Mouse (Mus musculus): ENCODE measurements at regions not wholly inside any gene's neighbourhood (a gene's known extent, or its start where the extent isn't known, plus 50 kb on each side); places are given as distances from the start of the nearest gene placed in this dataset.
"Not testable (repeated sequence)": the region's sequence is repeated elsewhere in the genome, so short reads cannot be mapped to it uniquely, and the experiment has no call there.

DNA sequence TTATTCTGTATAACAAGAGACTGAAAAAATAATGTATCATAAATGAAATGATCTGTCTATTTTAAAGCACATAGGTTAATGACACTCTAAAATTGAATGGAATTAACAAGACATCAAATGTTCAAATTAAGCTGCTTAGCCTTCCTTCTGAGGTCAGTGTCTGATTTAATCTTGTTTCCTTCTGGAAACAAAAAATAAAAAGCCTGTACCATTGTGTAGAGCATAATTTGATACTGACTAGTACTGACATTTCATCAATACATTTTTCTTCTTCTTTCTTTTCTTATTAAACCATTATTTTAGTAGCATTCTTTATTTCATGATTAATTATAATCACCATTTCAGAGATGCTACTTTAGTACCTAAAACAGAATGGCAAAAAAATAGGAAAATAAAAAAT lies 1862.9 kb upstream of the G6pd2 start:
- Histone ChIP-seq H3K4me2 (ENCODE audit: low read depth, low read length) (no peak overlapping the region), H3K4me1 (ENCODE audit: control insufficient read depth, insufficient read depth) (no peaks in the 10 kb centered on the region), H3K9me3 (replicated peaks; ENCODE audit: control insufficient read depth, low read length) (no peaks in the 10 kb centered on the region), H3K27ac (ENCODE audit: low read depth) (no peak overlapping the region), H3K36me3 (replicated peaks; ENCODE audit: control insufficient read depth, insufficient read depth, low read length) (no peaks in the 10 kb centered on the region), H3K4me3 (ENCODE audit: low read depth, low read length) (no peak overlapping the region), H3K27me3 (ENCODE audit: control insufficient read depth, insufficient read depth, low read length) (no peaks in the 10 kb centered on the region), H3K9ac (replicated peaks; ENCODE audit: low read depth, low read length) (no peak overlapping the region)
- DNase-seq (ENCODE audit: low spot score) (no peak), ATAC-seq (ENCODE audit: insufficient read depth, low read depth) (no peak)
- no peak for TF ChIP-seq EP300 (IDR thresholded peaks at IDR 0.05; ENCODE audit: low read depth)
- TF ChIP-seq CTCF (IDR thresholded peaks at IDR 0.05; ENCODE audit: low read depth): no peak

DNA sequence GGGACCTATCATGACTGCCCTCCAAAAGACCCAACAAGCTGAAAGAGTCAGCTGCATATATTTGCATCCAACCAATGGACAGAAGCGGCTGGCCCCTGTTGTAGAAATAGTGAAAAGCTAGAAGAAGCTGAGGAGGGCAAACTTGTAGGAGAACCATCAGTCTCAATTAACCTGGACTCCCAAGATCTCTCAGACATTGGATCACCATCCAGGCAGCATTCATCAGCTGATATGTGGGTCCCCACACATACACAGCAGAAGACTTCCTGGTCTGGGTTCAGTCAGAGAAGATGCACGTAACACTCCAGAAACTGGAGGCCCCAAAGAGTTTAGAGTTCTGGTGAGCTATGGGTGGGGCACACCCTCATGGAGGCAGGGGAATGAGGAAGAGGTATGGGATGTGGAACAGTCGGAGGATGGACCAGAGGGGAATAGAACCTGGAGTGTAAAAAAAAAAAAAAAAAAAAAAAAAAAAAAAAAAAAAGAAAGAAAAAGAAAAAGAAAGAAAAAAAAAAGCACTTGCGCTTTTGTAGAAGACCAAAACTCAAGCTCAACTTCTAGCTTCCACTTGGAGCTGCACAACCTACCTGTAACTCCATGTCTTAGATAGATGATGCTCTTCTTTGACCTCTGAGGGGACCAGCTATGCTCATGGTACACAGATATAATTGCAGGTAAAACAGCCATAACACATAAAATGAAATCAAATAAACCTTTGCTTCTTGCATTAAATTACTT lies 1860.6 kb upstream of the G6pd2 start:
- ATAC-seq (ENCODE audit: insufficient read depth, low read depth): no peak
- no peaks in the 10 kb centered on the region for H3K4me1 ChIP-seq (ENCODE audit: control insufficient read depth, insufficient read depth)
- no peak for DNase-seq (ENCODE audit: low spot score)
- 83% methylated on average over 4 of the region's 4 CpGs for WGBS
- no peaks in the 10 kb centered on the region for H3K27me3 ChIP-seq (ENCODE audit: control insufficient read depth, insufficient read depth, low read length)
- no peaks in the 10 kb centered on the region for H3K36me3 ChIP-seq (replicated peaks; ENCODE audit: control insufficient read depth, insufficient read depth, low read length)
- no peaks in the 10 kb centered on the region for H3K9me3 ChIP-seq (replicated peaks; ENCODE audit: control insufficient read depth, low read length)
- H3K4me3 ChIP-seq (ENCODE audit: low read depth, low read length): no peak overlapping the region
- H3K9ac ChIP-seq (replicated peaks; ENCODE audit: low read depth, low read length): no peak overlapping the region
- H3K27ac ChIP-seq (ENCODE audit: low read depth): no peak overlapping the region
- H3K4me2 ChIP-seq (ENCODE audit: low read depth, low read length): no peak overlapping the region
- TF ChIP-seq EP300 (IDR thresholded peaks at IDR 0.05; ENCODE audit: low read depth) (no peak), CTCF (IDR thresholded peaks at IDR 0.05; ENCODE audit: low read depth) (no peak)

DNA sequence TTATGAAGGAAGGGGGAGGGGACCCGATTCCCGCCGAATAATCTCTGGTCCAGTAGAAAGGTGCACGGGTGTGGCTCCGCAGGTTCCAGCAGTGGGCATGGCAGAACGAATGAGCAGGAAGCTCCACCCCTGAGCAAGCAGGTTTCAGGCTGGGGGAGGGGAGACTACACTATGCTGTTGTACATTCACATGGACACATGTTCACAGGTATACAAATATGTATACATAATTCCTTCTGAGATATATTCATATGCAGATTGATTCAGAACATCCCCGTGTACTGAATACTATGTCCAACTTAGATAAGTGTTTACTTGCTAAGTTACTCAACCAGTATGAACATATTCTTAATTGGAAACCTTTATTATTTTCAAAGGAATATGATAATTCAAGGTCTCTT lies 1852.4 kb upstream of the G6pd2 start:
- not testable (repeated sequence) for ATAC-seq (ENCODE audit: insufficient read depth, low read depth); H3K27me3 ChIP-seq (ENCODE audit: control insufficient read depth, insufficient read depth, low read length); H3K9me3 ChIP-seq (replicated peaks; ENCODE audit: control insufficient read depth, low read length); H3K4me1 ChIP-seq (ENCODE audit: control insufficient read depth, insufficient read depth); H3K9ac ChIP-seq (replicated peaks; ENCODE audit: low read depth, low read length); H3K36me3 ChIP-seq (replicated peaks; ENCODE audit: control insufficient read depth, insufficient read depth, low read length); H3K27ac ChIP-seq (ENCODE audit: low read depth); H3K4me3 ChIP-seq (ENCODE audit: low read depth, low read length); H3K4me2 ChIP-seq (ENCODE audit: low read depth, low read length); DNase-seq (ENCODE audit: low spot score)
- WGBS: 79% methylated on average over 2 of the region's 7 CpGs

DNA sequence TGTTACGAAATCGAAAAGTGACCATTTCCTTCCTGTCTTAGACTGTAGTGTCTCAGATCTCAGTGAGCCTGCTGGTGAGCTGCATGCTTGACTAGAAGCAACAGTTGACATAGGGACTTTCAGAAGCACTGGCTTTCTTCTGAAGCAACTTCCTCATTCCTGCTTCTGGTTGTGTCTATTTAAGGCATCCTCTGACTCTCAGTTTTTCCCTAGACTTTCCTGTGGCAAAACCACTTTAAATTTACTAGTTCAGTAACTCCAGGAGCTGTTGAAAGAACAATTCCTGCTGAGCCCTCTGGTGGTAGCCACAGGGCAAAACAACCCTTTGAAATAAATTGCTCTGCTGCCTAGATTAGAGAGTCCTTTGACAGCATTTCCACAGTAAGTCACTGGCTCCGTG lies 1811.9 kb upstream of the G6pd2 start:
- peak; percentile 16 for DNase-seq (ENCODE audit: low spot score)
- TF ChIP-seq CTCF (IDR thresholded peaks at IDR 0.05; ENCODE audit: low read depth): peak; percentile 49
- no peak for TF ChIP-seq EP300 (IDR thresholded peaks at IDR 0.05; ENCODE audit: low read depth)

DNA sequence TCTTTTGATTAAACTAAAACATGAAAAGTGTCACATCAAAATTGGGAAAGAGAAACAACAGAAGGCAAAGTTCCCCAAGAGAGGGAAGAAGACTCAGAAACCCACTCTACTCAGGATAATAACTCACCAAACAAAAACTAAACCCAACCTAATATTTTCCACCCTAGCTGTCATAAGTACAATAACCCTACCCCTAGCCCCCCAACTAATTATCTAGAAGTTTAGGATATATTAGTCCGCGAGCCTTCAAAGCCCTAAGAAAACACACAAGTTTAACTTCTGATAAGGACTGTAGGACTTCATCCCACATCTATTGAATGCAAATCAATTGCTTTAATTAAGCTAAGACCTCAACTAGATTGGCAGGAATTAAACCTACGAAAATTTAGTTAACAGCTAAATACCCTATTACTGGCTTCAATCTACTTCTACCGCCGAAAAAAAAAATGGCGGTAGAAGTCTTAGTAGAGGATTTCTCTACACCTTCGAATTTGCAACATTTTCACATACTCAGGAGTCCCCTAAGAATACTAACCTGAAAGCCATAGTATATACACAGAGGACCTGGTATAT lies 1765.9 kb upstream of the G6pd2 start:
- not testable (repeated sequence) for H3K4me2 ChIP-seq (ENCODE audit: low read depth, low read length); H3K27ac ChIP-seq (ENCODE audit: low read depth); H3K27me3 ChIP-seq (ENCODE audit: control insufficient read depth, insufficient read depth, low read length); H3K4me1 ChIP-seq (ENCODE audit: control insufficient read depth, insufficient read depth); H3K9me3 ChIP-seq (replicated peaks; ENCODE audit: control insufficient read depth, low read length); DNase-seq (ENCODE audit: low spot score); H3K9ac ChIP-seq (replicated peaks; ENCODE audit: low read depth, low read length); H3K4me3 ChIP-seq (ENCODE audit: low read depth, low read length); H3K36me3 ChIP-seq (replicated peaks; ENCODE audit: control insufficient read depth, insufficient read depth, low read length)
- 83% methylated on average over 6 of the region's 7 CpGs for WGBS
- peak; percentile 100 for ATAC-seq (ENCODE audit: insufficient read depth, low read depth)

More for the DNA sequence above, 1811.9 kb upstream of the G6pd2 start:
- no peaks in the 10 kb centered on the region for H3K4me1 ChIP-seq (ENCODE audit: control insufficient read depth, insufficient read depth)
- H3K36me3 ChIP-seq (replicated peaks; ENCODE audit: control insufficient read depth, insufficient read depth, low read length): no peaks in the 10 kb centered on the region
- no peak overlapping the region for H3K4me3 ChIP-seq (ENCODE audit: low read depth, low read length)
- 51% methylated on average over 3 of the region's 3 CpGs for WGBS
- H3K27ac ChIP-seq (ENCODE audit: low read depth): no peak overlapping the region
- H3K27me3 ChIP-seq (ENCODE audit: control insufficient read depth, insufficient read depth, low read length): no peaks in the 10 kb centered on the region
- no peak overlapping the region for H3K9ac ChIP-seq (replicated peaks; ENCODE audit: low read depth, low read length)
- no peaks in the 10 kb centered on the region for H3K9me3 ChIP-seq (replicated peaks; ENCODE audit: control insufficient read depth, low read length)
- no peak overlapping the region for H3K4me2 ChIP-seq (ENCODE audit: low read depth, low read length)
- no peak for ATAC-seq (ENCODE audit: insufficient read depth, low read depth)

DNA sequence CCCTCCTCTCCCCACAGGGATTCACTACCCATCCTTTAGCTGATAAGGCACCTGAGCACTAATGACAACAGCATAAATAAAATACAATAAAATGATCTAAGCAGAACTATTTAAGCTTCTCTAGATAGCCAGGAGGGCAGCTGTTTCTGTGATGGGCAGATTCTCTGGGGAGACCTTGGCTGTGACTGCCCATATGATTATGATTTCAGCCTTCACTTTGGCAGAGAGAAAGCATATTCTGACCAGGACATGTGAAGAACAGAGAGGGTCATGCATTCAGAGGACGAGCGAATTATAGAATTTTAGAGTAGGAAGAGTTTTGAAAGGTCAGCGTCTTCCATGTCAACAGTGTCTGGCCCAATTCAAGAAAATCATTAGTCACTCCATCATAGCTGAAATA lies 1759.6 kb upstream of the G6pd2 start:
- TF ChIP-seq EP300 (IDR thresholded peaks at IDR 0.05; ENCODE audit: low read depth) (no peak), CTCF (IDR thresholded peaks at IDR 0.05; ENCODE audit: low read depth) (no peak)
- H3K4me2 ChIP-seq (ENCODE audit: low read depth, low read length): no peak overlapping the region
- WGBS: 79% methylated on average over 3 of the region's 3 CpGs

More for the DNA sequence above, 1759.6 kb upstream of the G6pd2 start:
- DNase-seq (ENCODE audit: low spot score) (no peak), ATAC-seq (ENCODE audit: insufficient read depth, low read depth) (no peak)
- H3K27ac ChIP-seq (ENCODE audit: low read depth): no peak overlapping the region
- no peaks in the 10 kb centered on the region for H3K36me3 ChIP-seq (replicated peaks; ENCODE audit: control insufficient read depth, insufficient read depth, low read length)
- H3K4me3 ChIP-seq (ENCODE audit: low read depth, low read length): no peak overlapping the region
- no peak overlapping the region for H3K9ac ChIP-seq (replicated peaks; ENCODE audit: low read depth, low read length)
- H3K4me1 ChIP-seq (ENCODE audit: control insufficient read depth, insufficient read depth): no peaks in the 10 kb centered on the region
- no peaks in the 10 kb centered on the region for H3K27me3 ChIP-seq (ENCODE audit: control insufficient read depth, insufficient read depth, low read length)
- H3K9me3 ChIP-seq (replicated peaks; ENCODE audit: control insufficient read depth, low read length): no peaks in the 10 kb centered on the region
